Mouse (Mus musculus): ENCODE measurements around the gene Aspm. TPM values are rescaled to one million over a fixed set of nuclear protein-coding genes. Genes with fewer than 3 reads are reported as not detected.

Gene Aspm
- polyA plus RNA-seq, 1 experiment from 2014 or later, result 14.8 TPM

DNA sequence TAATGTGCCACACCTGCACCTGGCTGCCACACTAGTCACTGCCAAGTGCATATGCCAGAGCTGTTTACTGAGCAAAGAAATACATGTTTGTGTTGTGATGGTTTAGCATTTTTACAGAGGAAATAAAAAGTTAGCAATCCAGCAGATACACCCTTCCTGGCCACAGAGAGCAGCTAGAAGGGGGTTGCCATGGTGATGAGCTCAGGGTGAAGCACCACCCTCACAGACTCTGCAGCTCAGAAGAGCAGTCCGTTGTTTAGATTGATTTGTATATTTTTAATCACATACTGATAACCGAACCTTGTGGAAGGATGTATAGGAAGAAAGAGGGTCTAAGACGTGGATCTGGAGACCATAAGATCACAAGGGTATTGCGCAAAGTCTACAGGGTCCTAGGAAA, 26.6 kb downstream of the Aspm start:
- no peak overlapping the region for H3K27ac ChIP-seq (replicated peaks; ENCODE audit: low read depth, low read length)
- no peaks in the 10 kb centered on the region for H3K27me3 ChIP-seq (replicated peaks; ENCODE audit: control insufficient read depth, insufficient read depth, low read length)
- 89% methylated on average over 4 of the region's 4 CpGs for WGBS
- ATAC-seq (ENCODE audit: low read depth) (no peak), DNase-seq (ENCODE audit: low spot score) (no peak)
- H3K36me3 ChIP-seq (ENCODE audit: control insufficient read depth, insufficient read depth, low read length), result peaks cover 68% of the 10 kb centered on the region
- no peak overlapping the region for H3K4me3 ChIP-seq (ENCODE audit: low read depth, low read length)
- no peak overlapping the region for H3K9ac ChIP-seq (ENCODE audit: low read depth, low read length)
- no peaks in the 10 kb centered on the region for H3K4me1 ChIP-seq (ENCODE audit: control insufficient read depth, insufficient read depth, low read length)
- no peak overlapping the region for H3K4me2 ChIP-seq (ENCODE audit: low read depth, low read length)
- no peaks in the 10 kb centered on the region for H3K9me3 ChIP-seq (ENCODE audit: control insufficient read depth, low read length)

DNA sequence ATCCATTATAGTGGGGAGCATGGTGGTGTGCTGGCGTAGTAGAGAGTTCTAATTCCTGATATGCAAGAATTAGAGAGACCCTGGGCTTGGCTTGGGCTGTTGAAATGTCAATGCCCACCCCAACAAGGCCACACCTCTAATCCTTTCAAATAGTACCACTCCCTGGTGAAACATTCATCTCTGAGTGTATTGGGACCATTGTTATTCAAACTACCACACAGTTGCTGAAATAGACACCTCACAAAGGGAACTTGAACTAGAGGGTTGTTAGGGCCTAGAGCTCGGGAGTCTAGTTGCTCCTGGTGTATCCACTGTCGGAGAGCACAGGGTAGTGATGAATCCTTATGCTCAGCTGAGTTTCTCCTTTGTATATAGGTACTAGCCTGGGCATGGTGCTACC, 40.1 kb downstream of the Aspm start:
- H3K9ac ChIP-seq (ENCODE audit: low read depth, low read length), result no peak overlapping the region
- no peak overlapping the region for H3K4me3 ChIP-seq (ENCODE audit: low read depth, low read length)
- H3K36me3 ChIP-seq (ENCODE audit: control insufficient read depth, insufficient read depth, low read length), result peaks cover 41% of the 10 kb centered on the region
- no peaks in the 10 kb centered on the region for H3K9me3 ChIP-seq (ENCODE audit: control insufficient read depth, low read length)
- 90% methylated on average over 3 of the region's 3 CpGs for WGBS
- no peaks in the 10 kb centered on the region for H3K27me3 ChIP-seq (replicated peaks; ENCODE audit: control insufficient read depth, insufficient read depth, low read length)
- no peak overlapping the region for H3K27ac ChIP-seq (replicated peaks; ENCODE audit: low read depth, low read length)
- ATAC-seq (ENCODE audit: low read depth) (no peak), DNase-seq (ENCODE audit: low spot score) (no peak)
- H3K4me1 ChIP-seq (ENCODE audit: control insufficient read depth, insufficient read depth, low read length), result no peaks in the 10 kb centered on the region
- no peak overlapping the region for H3K4me2 ChIP-seq (ENCODE audit: low read depth, low read length)

DNA sequence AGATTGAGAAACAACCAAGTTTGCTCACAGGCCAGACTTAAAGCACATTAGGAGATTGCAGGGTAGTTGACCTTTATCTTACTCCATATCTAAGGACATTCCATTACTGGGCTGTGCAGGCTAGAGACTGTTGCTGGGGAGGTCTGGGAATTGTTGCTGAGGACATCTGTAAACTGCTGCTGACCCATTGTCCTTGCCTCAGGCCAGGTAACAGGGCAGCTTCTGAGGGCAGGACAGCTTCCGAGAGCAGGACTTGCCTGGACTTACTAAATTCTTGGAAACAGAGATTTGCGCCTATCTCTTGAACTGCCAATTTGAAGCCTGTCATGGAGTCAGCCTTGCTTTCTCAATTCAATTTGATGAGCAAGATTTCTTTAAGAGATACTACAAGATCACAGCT, 40.8 kb downstream of the Aspm start:
- Histone ChIP-seq H3K4me2 (ENCODE audit: low read depth, low read length) (no peak overlapping the region), H3K9me3 (ENCODE audit: control insufficient read depth, low read length) (no peaks in the 10 kb centered on the region), H3K9ac (ENCODE audit: low read depth, low read length) (no peak overlapping the region), H3K36me3 (ENCODE audit: control insufficient read depth, insufficient read depth, low read length) (peaks cover 34% of the 10 kb centered on the region), H3K27me3 (replicated peaks; ENCODE audit: control insufficient read depth, insufficient read depth, low read length) (no peaks in the 10 kb centered on the region), H3K27ac (replicated peaks; ENCODE audit: low read depth, low read length) (no peak overlapping the region), H3K4me3 (ENCODE audit: low read depth, low read length) (no peak overlapping the region), H3K4me1 (ENCODE audit: control insufficient read depth, insufficient read depth, low read length) (no peaks in the 10 kb centered on the region)
- ATAC-seq (ENCODE audit: low read depth) (no peak), DNase-seq (ENCODE audit: low spot score) (no peak)
- WGBS, result 83% methylated on average over 2 of the region's 2 CpGs

DNA sequence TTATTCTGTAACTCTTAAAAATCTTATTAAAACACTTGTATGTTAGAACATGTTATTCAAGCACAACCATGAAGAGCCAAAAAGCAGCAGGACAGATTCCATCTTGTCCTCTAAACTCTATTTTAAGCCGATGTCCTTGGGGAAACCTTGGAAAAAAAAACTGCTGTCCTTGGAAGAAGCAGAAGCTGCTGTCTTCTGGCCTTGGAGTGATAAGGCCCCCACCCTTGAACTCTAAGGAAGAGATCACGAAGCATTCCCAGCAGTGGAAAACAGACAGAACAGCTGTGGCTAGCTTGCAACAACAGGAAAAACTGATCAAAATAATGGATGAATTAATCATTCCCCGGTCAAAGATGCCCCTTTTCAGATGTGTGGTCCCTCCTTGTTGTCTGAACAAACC, 41.6 kb downstream of the Aspm start:
- H3K4me1 ChIP-seq (ENCODE audit: control insufficient read depth, insufficient read depth, low read length), result no peaks in the 10 kb centered on the region
- no peak overlapping the region for H3K4me2 ChIP-seq (ENCODE audit: low read depth, low read length)
- 80% methylated on average over 3 of the region's 3 CpGs for WGBS
- ATAC-seq (ENCODE audit: low read depth) (no peak), DNase-seq (ENCODE audit: low spot score) (no peak)
- no peak overlapping the region for H3K9ac ChIP-seq (ENCODE audit: low read depth, low read length)
- no peaks in the 10 kb centered on the region for H3K9me3 ChIP-seq (ENCODE audit: control insufficient read depth, low read length)
- H3K36me3 ChIP-seq (ENCODE audit: control insufficient read depth, insufficient read depth, low read length), result peaks cover 28% of the 10 kb centered on the region
- H3K4me3 ChIP-seq (ENCODE audit: low read depth, low read length), result no peak overlapping the region
- no peaks in the 10 kb centered on the region for H3K27me3 ChIP-seq (replicated peaks; ENCODE audit: control insufficient read depth, insufficient read depth, low read length)
- H3K27ac ChIP-seq (replicated peaks; ENCODE audit: low read depth, low read length), result no peak overlapping the region

DNA sequence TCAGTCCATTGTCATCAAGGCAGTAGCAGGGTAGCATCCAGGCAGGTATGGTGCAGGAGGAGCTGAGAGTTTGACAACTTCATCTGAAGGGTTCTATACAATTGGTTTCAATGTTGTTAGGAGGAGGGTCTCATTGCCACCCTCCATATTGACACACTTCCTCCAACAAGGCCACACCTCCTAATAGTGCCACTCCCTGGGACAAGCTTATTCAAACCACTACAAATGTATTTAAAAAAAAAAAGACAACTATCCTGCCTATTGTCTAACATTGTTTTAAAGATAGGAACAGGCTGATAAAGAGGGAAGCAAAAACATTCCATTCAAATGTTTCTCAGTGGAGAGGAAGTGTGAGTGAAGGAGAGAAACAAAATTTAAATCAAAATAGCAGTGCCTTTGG, 45.2 kb downstream of the Aspm start:
- 0 out of 2 replicates have a peak, but pooled peaks cover 1% of the 10 kb centered on the region for H3K36me3 ChIP-seq (ENCODE audit: control insufficient read depth, insufficient read depth, low read length)
- no peaks in the 10 kb centered on the region for H3K4me1 ChIP-seq (ENCODE audit: control insufficient read depth, insufficient read depth, low read length)
- no peak overlapping the region for H3K27ac ChIP-seq (replicated peaks; ENCODE audit: low read depth, low read length)
- H3K4me3 ChIP-seq (ENCODE audit: low read depth, low read length), result no peak overlapping the region
- H3K27me3 ChIP-seq (replicated peaks; ENCODE audit: control insufficient read depth, insufficient read depth, low read length), result no peaks in the 10 kb centered on the region
- ATAC-seq (ENCODE audit: low read depth) (no peak), DNase-seq (ENCODE audit: low spot score) (no peak)
- no peak overlapping the region for H3K9ac ChIP-seq (ENCODE audit: low read depth, low read length)
- H3K4me2 ChIP-seq (ENCODE audit: low read depth, low read length), result no peak overlapping the region
- no peaks in the 10 kb centered on the region for H3K9me3 ChIP-seq (ENCODE audit: control insufficient read depth, low read length)

DNA sequence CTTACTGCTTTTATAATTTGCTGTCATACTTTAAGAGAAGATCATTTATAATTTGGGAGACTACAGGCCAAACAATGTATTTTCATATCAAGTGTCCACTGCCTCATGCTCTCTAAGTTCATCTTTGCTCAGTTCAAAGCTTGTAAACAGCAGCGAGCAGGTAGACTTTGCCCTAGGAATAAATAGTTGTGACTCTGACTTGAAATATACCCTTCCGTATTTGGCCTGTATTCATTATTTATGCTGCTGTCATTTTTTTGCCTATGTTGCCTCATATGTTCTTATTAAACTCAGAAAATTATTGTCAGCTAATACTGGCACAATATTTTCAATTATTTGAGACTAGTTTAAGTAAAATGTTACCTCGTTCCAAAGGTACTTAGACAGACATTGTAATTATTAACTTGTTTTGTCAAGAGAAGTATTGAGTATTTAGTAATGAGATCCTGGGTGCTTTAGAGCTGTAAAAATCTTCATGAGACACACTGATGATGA, 46.7 kb downstream of the Aspm start, which contains the start of gene F13b:
TSS of gene F13b (plus strand) at position 445 of the 495 bp plus-strand sequence.
- WGBS, result 88% methylated on average over 3 of the region's 3 CpGs
- H3K9ac ChIP-seq (ENCODE audit: low read depth, low read length), result no peak within 1 kb of the TSS
- H3K4me1 ChIP-seq (ENCODE audit: control insufficient read depth, insufficient read depth, low read length), result no peaks in the 10 kb centered on the region
- ATAC-seq (ENCODE audit: low read depth), result no peak
- H3K36me3 ChIP-seq (ENCODE audit: control insufficient read depth, insufficient read depth, low read length), result no peaks in the 10 kb centered on the region
- no peak within 1 kb of the TSS for H3K4me3 ChIP-seq (ENCODE audit: low read depth, low read length)
- H3K27me3 ChIP-seq (replicated peaks; ENCODE audit: control insufficient read depth, insufficient read depth, low read length), result no peaks in the 10 kb centered on the region
- no peaks in the 10 kb centered on the region for H3K9me3 ChIP-seq (ENCODE audit: control insufficient read depth, low read length)
- H3K4me2 ChIP-seq (ENCODE audit: low read depth, low read length), result no peak within 1 kb of the TSS
- no peak for DNase-seq (ENCODE audit: low spot score)
- no peak within 1 kb of the TSS for H3K27ac ChIP-seq (replicated peaks; ENCODE audit: low read depth, low read length)

DNA sequence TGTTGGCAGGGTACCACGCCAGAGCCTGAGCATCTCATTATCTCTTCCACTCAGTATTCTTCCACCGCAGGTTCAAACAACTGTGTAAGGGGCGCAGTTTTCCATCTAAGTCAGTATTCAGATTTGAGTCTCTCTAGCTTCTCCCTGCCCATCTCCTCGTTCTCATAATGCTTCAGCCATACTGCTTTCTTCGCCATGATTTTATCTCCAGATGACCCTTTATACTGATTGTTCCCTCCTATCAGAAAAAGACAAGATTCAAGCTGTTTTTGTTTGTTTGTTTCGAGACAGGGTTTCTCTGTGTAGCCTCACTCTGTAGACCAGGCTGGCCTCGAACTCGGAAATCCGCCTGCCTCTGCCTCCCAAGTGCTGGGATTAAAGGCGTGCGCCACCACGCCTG, 60.0 kb downstream of the Aspm start:
- H3K27me3 ChIP-seq (replicated peaks; ENCODE audit: control insufficient read depth, insufficient read depth, low read length), result no peaks in the 10 kb centered on the region
- no peaks in the 10 kb centered on the region for H3K9me3 ChIP-seq (ENCODE audit: control insufficient read depth, low read length)
- H3K4me2 ChIP-seq (ENCODE audit: low read depth, low read length), result no peak overlapping the region
- no peak for ATAC-seq (ENCODE audit: low read depth)
- no peak overlapping the region for H3K27ac ChIP-seq (replicated peaks; ENCODE audit: low read depth, low read length)
- no peak overlapping the region for H3K9ac ChIP-seq (ENCODE audit: low read depth, low read length)
- 90% methylated on average over 12 of the region's 12 CpGs for WGBS
- no peaks in the 10 kb centered on the region for H3K36me3 ChIP-seq (ENCODE audit: control insufficient read depth, insufficient read depth, low read length)
- no peak overlapping the region for H3K4me3 ChIP-seq (ENCODE audit: low read depth, low read length)
- no peak for DNase-seq (ENCODE audit: low spot score)
- H3K4me1 ChIP-seq (ENCODE audit: control insufficient read depth, insufficient read depth, low read length), result no peaks in the 10 kb centered on the region

Other genes with a start within 250 kb of the Aspm start
- gene Crb1, start 77.7 kb upstream of the Aspm start, polyA plus RNA-seq (2014; fragmentation: Nextera tagmentation; extraction: Ambion mirVana), result 0.10 and 0.34 TPM in 2 replicates
- 13.3 and 13.7 TPM in 2 replicates for gene Zbtb41, start 32.5 kb upstream of the Aspm start, polyA plus RNA-seq (2014; fragmentation: Nextera tagmentation; extraction: Ambion mirVana)
- gene F13b, start 46.9 kb downstream of the Aspm start, polyA plus RNA-seq (2014; fragmentation: Nextera tagmentation; extraction: Ambion mirVana), result not detected in 2 replicates
- not detected in 2 replicates for gene Cfhr1, start 105.5 kb downstream of the Aspm start, polyA plus RNA-seq (2014; fragmentation: Nextera tagmentation; extraction: Ambion mirVana)

Measured in embryonic facial prominence, embryonic 14.5 days (tissue).